Mouse (Mus musculus): ENCODE measurements around the gene Mvb12b.

GRCm38 (mm10) chr2:33873501-33873900 is 14.2 kb downstream of the Mvb12b start:
- TF ChIP-seq CTCF (IDR thresholded peaks at IDR 0.05; ENCODE audit: extremely low read depth, insufficient read depth, insufficient read length, insufficient replicate concordance) (no peak), POLR2A (IDR thresholded peaks at IDR 0.05; ENCODE audit: low read depth, low read length) (no peak)
